Mouse (Mus musculus) lung, postnatal 0 days (tissue): ENCODE measurements at regions not wholly inside any gene's neighbourhood (a gene's known extent, or its start where the extent isn't known, plus 50 kb on each side); places are given as distances from the start of the nearest gene placed in this dataset.

Source experiments
- CTCF ChIP-seq: IDR thresholded peaks from 2 replicates; pipeline ENCODE4 v1.5.1; 2016; ENCODE audit warnings: antibody characterized with exemption, mild to moderate bottlenecking
- EP300 ChIP-seq: IDR thresholded peaks from 2 replicates; pipeline ENCODE4 v1.6.1; 2016; ENCODE audit warnings: antibody characterized with exemption, mild to moderate bottlenecking, control low read depth

DNA sequence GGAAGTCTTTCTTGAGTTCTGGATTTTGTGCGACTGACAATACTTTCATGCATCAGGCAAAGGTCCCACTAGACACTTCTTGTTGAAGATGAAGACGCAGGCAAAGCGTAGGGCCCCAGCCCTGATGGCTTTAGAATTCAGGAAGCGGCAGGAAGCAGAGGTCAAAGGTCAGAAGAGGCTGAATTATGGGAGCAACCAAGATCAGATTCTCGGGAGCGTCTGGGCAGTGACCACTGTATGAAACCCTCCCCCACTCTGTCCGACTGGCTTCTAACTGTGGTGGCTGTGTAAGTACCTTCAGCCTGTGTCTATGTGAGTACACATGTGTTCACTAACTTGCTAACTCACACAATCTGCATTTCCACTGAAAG, 160.9 kb upstream of the Haao start:
- TF ChIP-seq CTCF (no peak), EP300 (no peak)
